Mouse (Mus musculus): ENCODE results near the gene Egr4.
A peak's percentile ranks its signal among the peaks of the same experiment; 100 is the strongest.

The Egr4 gene

DNA sequence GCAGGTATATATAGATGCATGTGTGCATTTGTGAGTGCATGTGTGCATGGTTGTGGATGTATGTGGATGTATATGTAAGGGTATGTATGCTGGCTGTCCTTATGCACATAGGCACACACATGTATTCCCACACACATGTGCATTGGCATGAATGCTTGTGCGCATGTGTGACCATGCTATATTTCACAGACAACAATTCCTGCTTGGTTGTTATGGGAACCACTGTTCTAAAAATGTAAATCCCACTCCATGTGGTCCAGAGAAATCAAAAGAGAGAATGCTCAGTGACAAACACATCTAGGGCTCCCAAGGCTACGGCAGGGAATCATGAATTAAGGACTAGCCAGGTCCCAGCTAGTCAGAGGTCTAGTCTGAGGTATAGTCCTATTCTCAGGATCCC is 8.5 kb downstream of the Egr4 start:
- Histone ChIP-seq H3K36me3 (ENCODE audit: control insufficient read depth, insufficient read depth, low read length, poor library complexity, severe bottlenecking) (no peaks in the 10 kb centered on the region), H3K27me3 (ENCODE audit: control insufficient read depth, insufficient read depth, low read length, poor library complexity, severe bottlenecking) (no peaks in the 10 kb centered on the region)
- no peak for DNase-seq (ENCODE audit: low read depth, low spot score)

- Histone ChIP-seq H3K36me3 (ENCODE audit: control insufficient read depth, insufficient read depth, low read length, poor library complexity, severe bottlenecking) (no peaks in the 10 kb centered on the region), H3K27me3 (ENCODE audit: control insufficient read depth, insufficient read depth, low read length, poor library complexity, severe bottlenecking) (no peaks in the 10 kb centered on the region)
- no peak for DNase-seq (ENCODE audit: low read depth, low spot score)
Observed at GRCm38 (mm10) chr6:85502911-85503250, 10.5 kb downstream of the Egr4 start, which contains the start of gene Fbxo41. Gene Fbxo41 (minus strand): TSS chr6:85502994.

GRCm38 (mm10) chr6:85502103-85502910 is 11.1 kb downstream of the Egr4 start:
- Histone ChIP-seq H3K36me3 (ENCODE audit: control insufficient read depth, insufficient read depth, low read length, poor library complexity, severe bottlenecking) (no peaks in the 10 kb centered on the region), H3K27me3 (ENCODE audit: control insufficient read depth, insufficient read depth, low read length, poor library complexity, severe bottlenecking) (no peaks in the 10 kb centered on the region)
- no peak for DNase-seq (ENCODE audit: low read depth, low spot score)

DNA sequence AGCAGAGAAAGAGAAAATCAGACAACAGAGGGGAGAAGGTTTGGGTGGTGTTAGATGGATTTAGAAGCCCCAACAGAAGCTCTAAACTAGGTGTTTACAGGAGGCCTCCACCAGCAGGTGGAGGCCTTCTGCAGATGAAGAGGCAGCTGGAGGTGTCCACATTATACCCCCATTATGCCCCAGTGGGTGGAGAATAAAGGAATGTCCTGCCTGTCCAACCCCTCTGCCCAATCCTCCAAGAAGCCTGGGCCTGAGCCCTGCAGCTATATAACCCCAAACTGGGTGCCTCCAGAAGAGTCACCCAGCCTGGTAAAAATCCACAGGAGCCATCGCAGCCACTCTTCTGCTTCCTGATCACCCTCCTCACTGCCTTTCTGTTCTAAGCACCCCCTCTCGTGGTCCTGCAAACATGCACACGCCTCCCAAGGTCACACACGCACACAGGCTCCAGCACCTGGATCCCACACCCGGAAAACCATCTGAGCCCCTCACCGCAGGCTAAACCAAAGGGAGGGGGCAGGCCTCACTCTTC is 11.8 kb downstream of the Egr4 start:
- no peaks in the 10 kb centered on the region for H3K27me3 ChIP-seq (ENCODE audit: control insufficient read depth, insufficient read depth, low read length, poor library complexity, severe bottlenecking)
- no peak for DNase-seq (ENCODE audit: low read depth, low spot score)

DNA sequence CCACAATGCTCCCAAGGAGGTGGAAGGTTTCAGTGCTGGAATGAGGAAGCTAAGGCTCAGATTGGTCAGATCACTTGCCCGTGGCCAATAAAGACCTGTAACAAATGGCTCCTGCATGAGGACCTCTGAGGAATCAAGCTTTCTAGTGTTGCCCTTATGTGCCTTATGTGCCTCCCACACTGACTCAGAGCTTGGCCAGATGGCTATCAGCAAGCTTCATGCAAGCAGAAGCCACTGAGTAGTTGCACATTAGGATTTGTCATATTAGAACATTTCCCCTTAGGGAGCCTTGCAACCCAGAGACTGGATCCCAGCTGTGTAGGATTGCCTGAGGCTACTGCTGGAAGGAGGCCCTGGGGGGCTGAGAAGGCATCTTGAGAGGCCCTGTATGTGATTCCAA is 13.0 kb downstream of the Egr4 start:
- Histone ChIP-seq H3K36me3 (ENCODE audit: control insufficient read depth, insufficient read depth, low read length, poor library complexity, severe bottlenecking) (no peaks in the 10 kb centered on the region), H3K27me3 (ENCODE audit: control insufficient read depth, insufficient read depth, low read length, poor library complexity, severe bottlenecking) (no peaks in the 10 kb centered on the region)
- no peak for DNase-seq (ENCODE audit: low read depth, low spot score)

More for the DNA sequence above, 11.8 kb downstream of the Egr4 start:
- no peaks in the 10 kb centered on the region for H3K36me3 ChIP-seq (ENCODE audit: control insufficient read depth, insufficient read depth, low read length, poor library complexity, severe bottlenecking)

- Histone ChIP-seq H3K36me3 (ENCODE audit: control insufficient read depth, insufficient read depth, low read length, poor library complexity, severe bottlenecking) (no peaks in the 10 kb centered on the region), H3K27me3 (ENCODE audit: control insufficient read depth, insufficient read depth, low read length, poor library complexity, severe bottlenecking) (no peaks in the 10 kb centered on the region)
- DNase-seq (ENCODE audit: low read depth, low spot score), result peak; percentile 9
Observed at GRCm38 (mm10) chr6:85498147-85498546, 15.2 kb downstream of the Egr4 start.

GRCm38 (mm10) chr6:85496976-85497375 is 16.4 kb downstream of the Egr4 start:
- no peaks in the 10 kb centered on the region for H3K27me3 ChIP-seq (ENCODE audit: control insufficient read depth, insufficient read depth, low read length, poor library complexity, severe bottlenecking)
- DNase-seq (ENCODE audit: low read depth, low spot score), result no peak

GRCm38 (mm10) chr6:85491606-85492005 is 21.8 kb downstream of the Egr4 start:
- H3K36me3 ChIP-seq (ENCODE audit: control insufficient read depth, insufficient read depth, low read length, poor library complexity, severe bottlenecking), result no peaks in the 10 kb centered on the region
- no peaks in the 10 kb centered on the region for H3K27me3 ChIP-seq (ENCODE audit: control insufficient read depth, insufficient read depth, low read length, poor library complexity, severe bottlenecking)
- DNase-seq (ENCODE audit: low read depth, low spot score), result no peak

More at GRCm38 (mm10) chr6:85496976-85497375, 16.4 kb downstream of the Egr4 start:
- no peaks in the 10 kb centered on the region for H3K36me3 ChIP-seq (ENCODE audit: control insufficient read depth, insufficient read depth, low read length, poor library complexity, severe bottlenecking)

- H3K36me3 ChIP-seq (ENCODE audit: control insufficient read depth, insufficient read depth, low read length, poor library complexity, severe bottlenecking), result no peaks in the 10 kb centered on the region
- no peak for DNase-seq (ENCODE audit: low read depth, low spot score)
- H3K27me3 ChIP-seq (ENCODE audit: control insufficient read depth, insufficient read depth, low read length, poor library complexity, severe bottlenecking), result no peaks in the 10 kb centered on the region
Observed at GRCm38 (mm10) chr6:85490252-85490651, 23.1 kb downstream of the Egr4 start.

GRCm38 (mm10) chr6:85489717-85490116 is 23.7 kb downstream of the Egr4 start:
- no peaks in the 10 kb centered on the region for H3K27me3 ChIP-seq (ENCODE audit: control insufficient read depth, insufficient read depth, low read length, poor library complexity, severe bottlenecking)
- H3K36me3 ChIP-seq (ENCODE audit: control insufficient read depth, insufficient read depth, low read length, poor library complexity, severe bottlenecking), result no peaks in the 10 kb centered on the region
- DNase-seq (ENCODE audit: low read depth, low spot score), result no peak

- Histone ChIP-seq H3K27me3 (ENCODE audit: control insufficient read depth, insufficient read depth, low read length, poor library complexity, severe bottlenecking) (no peaks in the 10 kb centered on the region), H3K36me3 (ENCODE audit: control insufficient read depth, insufficient read depth, low read length, poor library complexity, severe bottlenecking) (no peaks in the 10 kb centered on the region)
- DNase-seq (ENCODE audit: low read depth, low spot score), result no peak
Observed at GRCm38 (mm10) chr6:85488510-85488909, 24.9 kb downstream of the Egr4 start.

- DNase-seq (ENCODE audit: low read depth, low spot score), result no peak
- Histone ChIP-seq H3K27me3 (ENCODE audit: control insufficient read depth, insufficient read depth, low read length, poor library complexity, severe bottlenecking) (no peaks in the 10 kb centered on the region), H3K36me3 (ENCODE audit: control insufficient read depth, insufficient read depth, low read length, poor library complexity, severe bottlenecking) (no peaks in the 10 kb centered on the region)
Observed at GRCm38 (mm10) chr6:85485738-85486137, 27.7 kb downstream of the Egr4 start.

GRCm38 (mm10) chr6:85483843-85484721 is 29.3 kb downstream of the Egr4 start:
- Histone ChIP-seq H3K36me3 (ENCODE audit: control insufficient read depth, insufficient read depth, low read length, poor library complexity, severe bottlenecking) (no peaks in the 10 kb centered on the region), H3K27me3 (ENCODE audit: control insufficient read depth, insufficient read depth, low read length, poor library complexity, severe bottlenecking) (no peaks in the 10 kb centered on the region)
- DNase-seq (ENCODE audit: low read depth, low spot score), result no peak

DNA sequence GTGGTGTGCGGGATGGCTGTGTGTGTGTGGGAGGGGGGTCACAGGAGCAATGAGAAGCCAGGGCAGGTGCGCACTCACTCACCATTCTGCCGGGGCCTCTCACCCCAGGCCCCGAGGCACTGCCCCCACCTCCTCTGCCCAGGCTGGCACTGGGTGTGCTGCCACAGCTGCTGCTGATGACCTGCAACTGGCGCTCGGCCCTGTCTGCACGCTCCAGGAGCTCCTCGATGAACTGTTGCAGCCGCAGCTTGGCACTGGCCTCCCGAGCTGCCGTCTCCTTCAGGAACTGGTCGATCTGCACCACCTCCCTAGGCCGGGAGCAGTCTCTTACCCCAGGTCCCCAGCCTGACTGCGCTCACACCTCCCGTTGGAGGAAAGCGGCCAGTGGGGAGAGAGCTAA is 32.7 kb downstream of the Egr4 start:
- DNase-seq (ENCODE audit: low read depth, low spot score), result no peak
- Histone ChIP-seq H3K27me3 (ENCODE audit: control insufficient read depth, insufficient read depth, low read length, poor library complexity, severe bottlenecking) (no peaks in the 10 kb centered on the region), H3K36me3 (ENCODE audit: control insufficient read depth, insufficient read depth, low read length, poor library complexity, severe bottlenecking) (no peaks in the 10 kb centered on the region)

GRCm38 (mm10) chr6:85479979-85480378 is 33.4 kb downstream of the Egr4 start:
- DNase-seq (ENCODE audit: low read depth, low spot score), result no peak
- Histone ChIP-seq H3K36me3 (ENCODE audit: control insufficient read depth, insufficient read depth, low read length, poor library complexity, severe bottlenecking) (no peaks in the 10 kb centered on the region), H3K27me3 (ENCODE audit: control insufficient read depth, insufficient read depth, low read length, poor library complexity, severe bottlenecking) (no peaks in the 10 kb centered on the region)
